Mouse (Mus musculus) heart, postnatal 0 days (tissue): ENCODE results near the gene Nop58.

Experiments used
- CTCF ChIP-seq: IDR thresholded peaks from 2 replicates; pipeline ENCODE4 v1.5.1; 2016; ENCODE audit warnings: antibody characterized with exemption, control low read depth, low read depth
- EP300 ChIP-seq: IDR thresholded peaks from 2 replicates; pipeline ENCODE4 v1.6.1; 2016; ENCODE audit warnings: antibody characterized with exemption, low read depth

DNA sequence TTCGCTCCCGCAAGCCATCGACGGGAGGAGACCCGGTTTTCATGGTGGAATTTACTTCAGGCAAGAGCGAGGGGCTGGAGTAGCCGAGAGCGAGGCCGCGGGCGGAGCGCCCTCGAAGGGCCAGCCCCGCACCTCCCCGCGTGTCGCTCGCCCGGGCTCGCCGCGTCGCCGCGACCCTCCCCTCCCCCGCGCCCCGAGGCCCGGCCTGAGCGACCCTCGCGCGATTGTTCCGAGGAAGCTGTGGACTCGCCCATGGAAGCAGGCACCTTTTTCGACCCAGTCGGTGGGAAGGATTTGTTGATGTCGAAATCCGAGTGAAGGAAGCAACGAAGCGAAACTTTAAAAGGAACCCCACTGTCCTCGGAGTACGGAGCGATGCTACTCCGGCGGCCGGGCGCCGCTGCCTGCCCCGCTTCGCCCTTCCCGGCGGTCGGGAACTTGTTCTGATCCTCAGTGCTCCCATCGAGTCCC is 79.0 kb downstream of the Nop58 start:
- TF ChIP-seq EP300 (no peak), CTCF (no peak)
